Mouse (Mus musculus): ENCODE data around the gene B4galnt1.
A peak's percentile ranks its signal among the peaks of the same experiment; 100 is the strongest.
"Not testable (repeated sequence)": the region's sequence is repeated elsewhere in the genome, so short reads cannot be mapped to it uniquely, and the experiment has no call there.

B4galnt1 gene

GRCm38 (mm10) chr10:127164631-127165353 is at the start of gene B4galnt1:
Gene B4galnt1, plus strand, starts transcription at chr10:127165225.
- peak; percentile 71 to 81 for DNase-seq

- DNase-seq, result no peak
Observed at GRCm38 (mm10) chr10:127118470-127118869, 46.6 kb upstream of the B4galnt1 start.

GRCm38 (mm10) chr10:127119229-127119628 is 45.8 kb upstream of the B4galnt1 start:
- no peak for DNase-seq

GRCm38 (mm10) chr10:127120301-127121065 is 44.5 kb upstream of the B4galnt1 start:
- no peak for DNase-seq

- peak; percentile 92 to 96 for DNase-seq
Observed at GRCm38 (mm10) chr10:127121066-127121477, 44.0 kb upstream of the B4galnt1 start, which contains the start of gene Os9. Gene Os9, minus strand, starts transcription at chr10:127121131.

- DNase-seq, result no peak
Observed at GRCm38 (mm10) chr10:127122018-127122417, 43.0 kb upstream of the B4galnt1 start.

GRCm38 (mm10) chr10:127122784-127123435 is 42.1 kb upstream of the B4galnt1 start:
- no peak for DNase-seq

- DNase-seq, result no peak
Observed at GRCm38 (mm10) chr10:127123436-127123805, 41.6 kb upstream of the B4galnt1 start.

GRCm38 (mm10) chr10:127125210-127126001 is 39.6 kb upstream of the B4galnt1 start:
- DNase-seq, result peak in 1 of 2 experiments; percentile 35

- no peak for DNase-seq
Observed at GRCm38 (mm10) chr10:127126579-127126978, 38.4 kb upstream of the B4galnt1 start.

- no peak for DNase-seq
Observed at GRCm38 (mm10) chr10:127127711-127128279, 37.2 kb upstream of the B4galnt1 start.

GRCm38 (mm10) chr10:127129431-127129830 is 35.6 kb upstream of the B4galnt1 start:
- DNase-seq, result no peak

- DNase-seq, result no peak
Observed at GRCm38 (mm10) chr10:127132469-127132868, 32.6 kb upstream of the B4galnt1 start.

GRCm38 (mm10) chr10:127134394-127135035 is 30.5 kb upstream of the B4galnt1 start:
- not testable (repeated sequence) for DNase-seq

GRCm38 (mm10) chr10:127135118-127135836 is 29.7 kb upstream of the B4galnt1 start:
- peak; percentile 43 to 68 for DNase-seq

- peak in 1 of 2 experiments; percentile 47 for DNase-seq
Observed at GRCm38 (mm10) chr10:127136510-127136909, 28.5 kb upstream of the B4galnt1 start.

GRCm38 (mm10) chr10:127137896-127138295 is 27.1 kb upstream of the B4galnt1 start:
- DNase-seq, result no peak

- DNase-seq, result no peak
Observed at GRCm38 (mm10) chr10:127138328-127139141, 26.5 kb upstream of the B4galnt1 start.

GRCm38 (mm10) chr10:127140971-127141370 is 24.1 kb upstream of the B4galnt1 start:
- no peak for DNase-seq

- DNase-seq, result peak in 1 of 2 experiments; percentile 66
Observed at GRCm38 (mm10) chr10:127141500-127141899, 23.5 kb upstream of the B4galnt1 start.

Measured in thymus, adult 18-20 months (tissue).